Mouse (Mus musculus): Measurements from ENCODE around the gene Ttll9. TPM values are rescaled to one million over a fixed set of nuclear protein-coding genes. Genes with fewer than 3 reads are reported as not detected.

Ttll9 gene
- polyA plus RNA-seq, 1 experiment from 2014 or later = 4.9 TPM

DNA sequence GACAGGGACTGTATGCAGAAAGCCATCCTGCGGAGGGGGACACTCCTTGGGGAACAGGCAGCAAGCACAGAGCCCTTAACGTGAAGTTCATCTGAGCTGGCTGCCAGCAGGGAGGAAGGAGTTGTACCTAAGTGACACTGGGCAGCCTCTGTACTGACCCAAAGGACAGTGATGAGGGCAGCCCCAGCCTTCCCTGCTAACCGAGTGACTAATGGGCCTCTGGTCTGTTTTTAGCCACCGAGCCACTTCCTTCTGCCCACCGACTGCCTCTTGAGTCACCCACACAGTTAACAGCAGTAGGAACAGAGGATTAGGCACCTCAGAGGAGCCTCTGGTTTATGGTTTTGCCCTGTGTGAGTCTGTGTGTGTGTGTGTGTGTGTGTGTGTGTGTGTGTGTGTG lies 34.9 kb upstream of the Ttll9 start:
- Histone ChIP-seq H3K4me1 (replicated peaks) (peaks cover 15% of the 10 kb centered on the region), H3K9me3 (no peaks in the 10 kb centered on the region), H3K27me3 (no peaks in the 10 kb centered on the region), H3K27ac (replicated peaks) (no peak overlapping the region), H3K4me2 (no peak overlapping the region), H3K9ac (peak overlapping the region; percentile 17; the same call in 1 of the 2 replicates), H3K36me3 (no peaks in the 10 kb centered on the region), H3K4me3 (no peak overlapping the region)
- WGBS = 68% methylated on average over 5 of the region's 5 CpGs
- no peak for ATAC-seq (ENCODE audit: low read depth)

- Histone ChIP-seq H3K4me1 (replicated peaks) (peaks cover 15% of the 10 kb centered on the region), H3K9me3 (no peaks in the 10 kb centered on the region), H3K9ac (peak overlapping the region; percentile 34; the same call in 1 of the 2 replicates), H3K27ac (replicated peaks) (no peak overlapping the region), H3K27me3 (peaks cover 3% of the 10 kb centered on the region; the same call in 1 of the 2 replicates), H3K4me2 (no peak overlapping the region), H3K36me3 (no peaks in the 10 kb centered on the region), H3K4me3 (no peak overlapping the region)
- 56% methylated on average over 14 of the region's 14 CpGs for WGBS
- no peak for ATAC-seq (ENCODE audit: low read depth)
Measured at GRCm38 (mm10) chr2:152928219-152928987, 33.9 kb upstream of the Ttll9 start.

DNA sequence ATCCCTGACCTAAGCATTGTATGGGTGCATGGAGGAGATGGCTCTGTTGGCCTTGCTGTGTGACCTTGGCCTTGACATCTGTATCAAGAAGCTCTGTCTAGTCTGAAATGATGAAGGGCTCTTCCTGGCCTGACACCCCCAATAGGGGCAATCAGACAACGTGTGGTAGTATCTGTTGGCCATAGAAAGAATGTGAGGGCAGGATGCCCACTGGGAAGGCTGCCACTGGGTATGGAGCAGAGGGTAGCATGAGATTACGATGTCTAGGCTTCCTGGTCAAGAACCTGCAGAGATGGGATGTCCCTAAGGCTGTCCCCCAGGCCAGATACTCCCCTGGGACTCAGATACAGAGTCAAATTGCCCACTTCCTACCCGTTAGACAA lies 33.3 kb upstream of the Ttll9 start:
- no peak overlapping the region for H3K4me2 ChIP-seq
- H3K36me3 ChIP-seq = no peaks in the 10 kb centered on the region
- H3K9me3 ChIP-seq = no peaks in the 10 kb centered on the region
- H3K4me3 ChIP-seq = no peak overlapping the region
- no peak overlapping the region for H3K9ac ChIP-seq
- H3K27me3 ChIP-seq = peaks cover 3% of the 10 kb centered on the region; the same call in 1 of the 2 replicates
- ATAC-seq (ENCODE audit: low read depth) = no peak
- WGBS = 66% methylated on average over 3 of the region's 3 CpGs
- H3K27ac ChIP-seq (replicated peaks) = no peak overlapping the region
- H3K4me1 ChIP-seq (replicated peaks) = peaks cover 15% of the 10 kb centered on the region; the same call in 1 of the 2 replicates

- Histone ChIP-seq H3K4me2 (no peak overlapping the region), H3K27me3 (peaks cover 5% of the 10 kb centered on the region; the same call in 1 of the 2 replicates), H3K9ac (no peak overlapping the region), H3K4me3 (no peak overlapping the region), H3K27ac (replicated peaks) (no peak overlapping the region), H3K36me3 (no peaks in the 10 kb centered on the region), H3K9me3 (no peaks in the 10 kb centered on the region), H3K4me1 (replicated peaks) (peaks cover 15% of the 10 kb centered on the region; the same call in 1 of the 2 replicates)
- whole genome bisulfite sequencing = 39% methylated on average over 2 of the region's 2 CpGs
- no peak for ATAC-seq (ENCODE audit: low read depth)
Measured at GRCm38 (mm10) chr2:152930276-152930675, 32.0 kb upstream of the Ttll9 start.

DNA sequence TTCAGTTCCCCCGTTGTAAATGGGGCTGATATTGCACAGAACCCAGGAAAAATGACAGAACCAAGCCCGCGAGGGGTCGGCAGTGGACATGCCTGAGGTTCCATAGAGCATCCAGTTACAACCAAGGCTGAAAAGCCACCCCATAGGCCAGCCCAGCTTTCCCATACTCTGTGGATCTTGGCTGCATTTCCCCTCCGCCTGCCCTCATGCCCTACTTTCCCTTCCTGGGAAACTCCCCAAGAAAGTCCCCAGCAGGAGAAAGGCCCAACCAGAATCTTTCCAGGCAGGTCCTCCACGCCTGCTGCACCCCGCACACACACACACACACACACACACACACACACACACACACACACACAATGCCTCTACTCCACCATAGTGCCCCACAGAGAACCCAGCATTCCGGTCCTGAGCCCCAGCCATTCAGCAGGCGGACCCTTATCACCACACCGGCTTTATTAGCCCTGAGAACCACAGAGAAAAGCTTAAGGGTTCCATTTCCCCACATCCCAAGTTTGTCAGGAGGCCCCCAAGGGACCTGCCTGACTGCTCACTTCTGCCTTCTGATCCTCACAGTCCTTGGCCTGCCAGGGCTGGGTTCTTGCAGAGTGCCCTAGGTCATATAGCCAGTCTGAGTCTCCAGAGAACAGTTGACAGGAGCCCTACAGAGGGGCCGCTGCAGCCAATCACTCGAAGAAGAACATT lies 30.7 kb upstream of the Ttll9 start:
- H3K4me2 ChIP-seq = no peak overlapping the region
- no peak overlapping the region for H3K9ac ChIP-seq
- peak overlapping the region; percentile 4; the same call in 1 of the 2 replicates for H3K4me3 ChIP-seq
- no peak overlapping the region for H3K27ac ChIP-seq (replicated peaks)
- 80% methylated on average over 12 of the region's 12 CpGs for WGBS
- H3K4me1 ChIP-seq (replicated peaks) = peaks cover 15% of the 10 kb centered on the region; the same call in 1 of the 2 replicates
- H3K27me3 ChIP-seq = peaks cover 18% of the 10 kb centered on the region; the same call in 1 of the 2 replicates
- no peaks in the 10 kb centered on the region for H3K36me3 ChIP-seq
- no peaks in the 10 kb centered on the region for H3K9me3 ChIP-seq
- no peak for ATAC-seq (ENCODE audit: low read depth)

DNA sequence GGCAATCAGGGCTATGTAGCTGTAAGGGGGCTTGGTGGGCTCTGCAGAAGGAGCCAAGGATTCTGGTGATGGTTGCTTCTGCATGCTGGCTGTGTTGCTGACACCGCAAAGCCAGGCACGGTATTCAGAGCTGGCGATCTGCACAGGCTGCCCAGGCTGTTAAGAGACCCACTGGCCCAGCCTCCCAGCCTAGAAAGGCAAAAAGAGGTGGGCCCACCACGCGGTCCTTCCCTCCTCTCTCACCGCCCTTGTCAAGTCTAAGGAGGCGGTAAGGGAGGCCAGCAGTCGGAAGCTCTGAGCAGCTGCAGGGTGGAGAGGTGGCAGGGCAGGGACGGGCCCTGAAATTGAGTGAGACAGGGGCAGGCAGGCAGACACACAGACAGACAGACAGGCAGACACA lies 29.2 kb upstream of the Ttll9 start, which contains the start of gene Foxs1:
Gene Foxs1, minus strand, starts transcription at position 161 of the 400 bp plus-strand sequence.
- peaks cover 19% of the 10 kb centered on the region; the same call in 1 of the 2 replicates for H3K27me3 ChIP-seq
- H3K27ac ChIP-seq (replicated peaks) = no peak within 1 kb of the TSS
- no peaks in the 10 kb centered on the region for H3K9me3 ChIP-seq
- peak within 1 kb of the TSS; percentile 1; the same call in 1 of the 2 replicates for H3K4me3 ChIP-seq
- no peak within 1 kb of the TSS for H3K9ac ChIP-seq
- ATAC-seq (ENCODE audit: low read depth) = no peak
- 37% methylated on average over 9 of the region's 9 CpGs for WGBS
- H3K4me2 ChIP-seq = 0 out of 2 replicates have a peak within 1 kb of the TSS, but pooled peaks have one; percentile 1
- peaks cover 8% of the 10 kb centered on the region; the same call in 1 of the 2 replicates for H3K4me1 ChIP-seq (replicated peaks)
- H3K36me3 ChIP-seq = no peaks in the 10 kb centered on the region

GRCm38 (mm10) chr2:152933614-152934013 lies 28.7 kb upstream of the Ttll9 start:
- H3K4me1 ChIP-seq (replicated peaks) = peaks cover 8% of the 10 kb centered on the region; the same call in 1 of the 2 replicates
- H3K9me3 ChIP-seq = no peaks in the 10 kb centered on the region
- H3K9ac ChIP-seq = no peak overlapping the region
- no peak overlapping the region for H3K4me3 ChIP-seq
- H3K4me2 ChIP-seq = no peak overlapping the region
- no peak for ATAC-seq (ENCODE audit: low read depth)
- 34% methylated on average over 5 of the region's 5 CpGs for WGBS
- peaks cover 22% of the 10 kb centered on the region; the same call in 1 of the 2 replicates for H3K27me3 ChIP-seq
- H3K36me3 ChIP-seq = no peaks in the 10 kb centered on the region
- no peak overlapping the region for H3K27ac ChIP-seq (replicated peaks)

GRCm38 (mm10) chr2:152939846-152940245 lies 22.4 kb upstream of the Ttll9 start:
- no peak for ATAC-seq (ENCODE audit: low read depth)
- H3K9me3 ChIP-seq = no peaks in the 10 kb centered on the region
- H3K36me3 ChIP-seq = no peaks in the 10 kb centered on the region
- H3K27ac ChIP-seq (replicated peaks) = no peak overlapping the region
- no peak overlapping the region for H3K4me3 ChIP-seq
- H3K4me2 ChIP-seq = no peak overlapping the region
- no peak overlapping the region for H3K9ac ChIP-seq
- 15% methylated on average over 4 of the region's 4 CpGs for WGBS
- H3K4me1 ChIP-seq (replicated peaks) = peaks cover 15% of the 10 kb centered on the region
- peaks cover 78% of the 10 kb centered on the region for H3K27me3 ChIP-seq

DNA sequence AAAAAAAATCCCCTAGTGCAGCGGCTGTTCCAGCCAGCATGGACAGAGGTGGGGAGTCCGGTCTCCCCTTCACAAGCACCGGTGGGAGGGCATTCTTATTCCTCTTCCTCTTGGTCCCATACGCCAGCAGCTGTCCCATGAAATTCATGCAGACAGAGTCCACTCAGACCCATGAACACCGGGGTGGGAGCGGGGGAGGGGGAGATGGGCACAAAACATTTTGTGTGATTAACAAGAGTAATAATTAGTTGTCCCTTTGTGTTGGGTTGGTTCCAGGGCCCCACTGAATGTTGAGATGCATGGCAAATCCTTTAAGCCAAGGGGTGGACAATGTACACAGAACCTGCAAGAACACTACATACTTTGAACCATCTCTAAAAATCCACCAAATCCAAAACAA lies 21.2 kb upstream of the Ttll9 start:
- no peak overlapping the region for H3K4me3 ChIP-seq
- H3K27me3 ChIP-seq = peaks cover 81% of the 10 kb centered on the region
- no peaks in the 10 kb centered on the region for H3K36me3 ChIP-seq
- no peak overlapping the region for H3K9ac ChIP-seq
- no peak overlapping the region for H3K4me2 ChIP-seq
- H3K9me3 ChIP-seq = no peaks in the 10 kb centered on the region
- H3K27ac ChIP-seq (replicated peaks) = no peak overlapping the region
- 66% methylated on average over 6 of the region's 6 CpGs for WGBS
- ATAC-seq (ENCODE audit: low read depth) = no peak
- H3K4me1 ChIP-seq (replicated peaks) = peaks cover 15% of the 10 kb centered on the region

DNA sequence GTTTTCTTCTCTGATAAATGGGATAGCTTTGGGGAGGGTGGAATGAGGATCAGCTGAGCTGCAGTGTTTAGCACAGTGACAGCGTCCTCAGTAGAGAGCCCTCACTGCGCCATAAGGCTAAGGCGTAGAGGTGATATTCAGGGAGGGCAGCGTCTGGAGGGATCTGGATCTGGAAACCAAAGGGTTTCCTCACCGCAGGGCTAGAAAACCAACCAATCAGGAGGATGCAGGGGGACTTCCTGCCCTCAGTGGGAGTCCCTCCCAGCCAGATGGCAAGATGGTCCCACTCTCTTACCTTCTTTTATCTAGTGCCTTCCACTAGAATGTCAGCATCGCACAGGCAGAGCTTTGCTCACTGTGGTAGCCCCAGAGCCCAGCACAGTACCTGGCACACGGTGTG lies 20.5 kb upstream of the Ttll9 start:
- Histone ChIP-seq H3K9me3 (no peaks in the 10 kb centered on the region), H3K4me3 (no peak overlapping the region), H3K36me3 (no peaks in the 10 kb centered on the region), H3K27ac (replicated peaks) (no peak overlapping the region), H3K4me2 (no peak overlapping the region), H3K4me1 (replicated peaks) (peaks cover 15% of the 10 kb centered on the region), H3K27me3 (peaks cover 82% of the 10 kb centered on the region), H3K9ac (no peak overlapping the region)
- 38% methylated on average over 7 of the region's 7 CpGs for WGBS
- ATAC-seq (ENCODE audit: low read depth) = no peak

GRCm38 (mm10) chr2:152942898-152943515 lies 19.3 kb upstream of the Ttll9 start:
- WGBS = under 1% methylated on average over 61 of the region's 65 CpGs
- no peak for ATAC-seq (ENCODE audit: low read depth)

DNA sequence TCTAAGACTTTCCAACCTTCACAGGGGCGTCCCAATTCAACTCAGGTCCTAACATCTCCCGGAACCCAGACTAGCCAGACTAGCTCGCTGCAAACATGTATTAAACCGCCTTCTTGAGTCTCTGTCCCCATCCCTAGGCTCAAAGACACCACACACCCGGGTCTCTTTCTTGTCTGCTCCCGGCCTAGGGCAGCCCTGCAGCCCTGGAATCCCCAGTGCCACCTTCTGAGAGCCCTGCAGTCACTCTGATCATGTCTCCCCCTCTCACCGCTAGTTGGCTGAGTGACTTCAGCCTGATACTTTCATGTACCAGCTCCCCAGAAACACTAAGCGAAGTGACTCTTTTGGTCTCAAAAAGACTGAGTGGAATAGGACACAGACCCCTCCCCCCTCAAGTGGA lies 18.7 kb upstream of the Ttll9 start:
- WGBS = 8% methylated on average over 8 of the region's 8 CpGs
- Histone ChIP-seq H3K4me3 (peak overlapping the region; percentile 44), H3K36me3 (no peaks in the 10 kb centered on the region), H3K27ac (replicated peaks) (no peak overlapping the region), H3K9me3 (no peaks in the 10 kb centered on the region), H3K4me2 (peak overlapping the region; percentile 90), H3K9ac (peak overlapping the region; percentile 72), H3K4me1 (replicated peaks) (peaks cover 15% of the 10 kb centered on the region), H3K27me3 (peaks cover 97% of the 10 kb centered on the region)
- no peak for ATAC-seq (ENCODE audit: low read depth)

More at GRCm38 (mm10) chr2:152942898-152943515, 19.3 kb upstream of the Ttll9 start:
- H3K4me2 ChIP-seq = peak overlapping the region; percentile 90
- no peaks in the 10 kb centered on the region for H3K9me3 ChIP-seq
- H3K27ac ChIP-seq (replicated peaks) = no peak overlapping the region
- peak overlapping the region; percentile 72 for H3K9ac ChIP-seq
- no peaks in the 10 kb centered on the region for H3K36me3 ChIP-seq
- H3K27me3 ChIP-seq = peaks cover 94% of the 10 kb centered on the region
- peaks cover 15% of the 10 kb centered on the region for H3K4me1 ChIP-seq (replicated peaks)
- H3K4me3 ChIP-seq = peak overlapping the region; percentile 44

Measured in neural tube, embryonic 13.5 days (tissue).